Mouse (Mus musculus) heart, postnatal 10 days (tissue): ENCODE results near the gene Zfp618. TPM values are rescaled to one million over a fixed set of nuclear protein-coding genes. Genes with fewer than 3 reads are reported as not detected.

Source experiments
- DNase-seq, 2 experiments: peaks; one replicate each; pipeline ENCODE4 v3.0.0; 2021
- intact Hi-C: fragments of 180-260 bp; cut with DNase I; formaldehyde crosslinking; loops from one replicate; pipeline ENCODE4 v1.15.1; 2025
- total RNA-seq, 2 experiments: library from RNA; stranded (reverse); gene quantifications; 2 replicates each; pipeline ENCODE4 v1.2.3; 2021

Zfp618 gene
- total RNA-seq, 2 experiments from 2014 or later = 4.5 to 5.8 TPM

- DNase-seq = peak; percentile 79 to 80
Observed at GRCm38 (mm10) chr4:62998431-62998835, 33.1 kb downstream of the Zfp618 start.

GRCm38 (mm10) chr4:62998908-62999307 is 33.5 kb downstream of the Zfp618 start:
- peak; percentile 57 to 66 for DNase-seq
- intact Hi-C loops = no loop called here

More at GRCm38 (mm10) chr4:62998431-62998835, 33.1 kb downstream of the Zfp618 start:
- intact Hi-C loops = no loop called here

- no peak for DNase-seq
- intact Hi-C loops = no loop called here
Observed at GRCm38 (mm10) chr4:62999321-62999720, 33.9 kb downstream of the Zfp618 start.

- DNase-seq = no peak
- intact Hi-C loops = no loop called here
Observed at GRCm38 (mm10) chr4:62999916-63000315, 34.5 kb downstream of the Zfp618 start.

GRCm38 (mm10) chr4:63000316-63001055 is 35.1 kb downstream of the Zfp618 start:
- DNase-seq = no peak
- intact Hi-C loops = no loop called here

- intact Hi-C loops = no loop called here
- DNase-seq = no peak
Observed at GRCm38 (mm10) chr4:63002386-63002785, 37.0 kb downstream of the Zfp618 start.

GRCm38 (mm10) chr4:63004519-63004918 is 39.1 kb downstream of the Zfp618 start:
- no peak for DNase-seq
- intact Hi-C loops = no loop called here

GRCm38 (mm10) chr4:63005446-63006185 is 40.2 kb downstream of the Zfp618 start:
- no peak for DNase-seq
- intact Hi-C loops = no loop called here

- DNase-seq = no peak
- intact Hi-C loops = no loop called here
Observed at GRCm38 (mm10) chr4:63006198-63007155, 41.1 kb downstream of the Zfp618 start.

GRCm38 (mm10) chr4:63008206-63008605 is 42.8 kb downstream of the Zfp618 start:
- intact Hi-C loops = no loop called here
- DNase-seq = no peak

GRCm38 (mm10) chr4:63008822-63009221 is 43.4 kb downstream of the Zfp618 start:
- intact Hi-C loops = no loop called here
- no peak for DNase-seq

GRCm38 (mm10) chr4:63009821-63010220 is 44.4 kb downstream of the Zfp618 start:
- intact Hi-C loops = no loop called here
- DNase-seq = no peak

- peak; percentile 75 to 79 for DNase-seq
- intact Hi-C loops = no loop called here
Observed at GRCm38 (mm10) chr4:63010226-63010625, 44.9 kb downstream of the Zfp618 start.

- intact Hi-C loops = loop anchor here (5.0 kb wide), 1 partner anchor 131 kb away; no protein-coding TSS in a partner anchor
- DNase-seq = no peak
Observed at GRCm38 (mm10) chr4:63018616-63019015, 53.2 kb downstream of the Zfp618 start.

- peak in 1 of 2 experiments; percentile 15 for DNase-seq
- intact Hi-C loops = loop anchor here (5.0 kb wide), 1 partner anchor 132 kb away; no protein-coding TSS in a partner anchor
Observed at GRCm38 (mm10) chr4:63019428-63019858, 54.1 kb downstream of the Zfp618 start.

- DNase-seq = peak; percentile 42 to 57
- intact Hi-C loops = no loop called here
Observed at GRCm38 (mm10) chr4:63021034-63021700, 55.8 kb downstream of the Zfp618 start.

GRCm38 (mm10) chr4:63023465-63023864 is 58.1 kb downstream of the Zfp618 start:
- no peak for DNase-seq
- intact Hi-C loops = no loop called here

GRCm38 (mm10) chr4:63024098-63024497 is 58.7 kb downstream of the Zfp618 start:
- no peak for DNase-seq
- intact Hi-C loops = no loop called here

GRCm38 (mm10) chr4:63024734-63025256 is 59.4 kb downstream of the Zfp618 start:
- intact Hi-C loops = no loop called here
- no peak for DNase-seq

- no peak for DNase-seq
- intact Hi-C loops = no loop called here
Observed at GRCm38 (mm10) chr4:63025306-63025705, 59.9 kb downstream of the Zfp618 start.
